Mouse (Mus musculus) liver, adult (tissue): ENCODE results near the gene Sppl2b.

Experiments
- GATA4 ChIP-seq: IDR thresholded peaks from 2 replicates; pipeline ENCODE4 v1.6.1; 2014; ENCODE audit warnings: mild to moderate bottlenecking, low read length; ENCODE audit not compliant: insufficient replicate concordance

Gene Sppl2b

DNA sequence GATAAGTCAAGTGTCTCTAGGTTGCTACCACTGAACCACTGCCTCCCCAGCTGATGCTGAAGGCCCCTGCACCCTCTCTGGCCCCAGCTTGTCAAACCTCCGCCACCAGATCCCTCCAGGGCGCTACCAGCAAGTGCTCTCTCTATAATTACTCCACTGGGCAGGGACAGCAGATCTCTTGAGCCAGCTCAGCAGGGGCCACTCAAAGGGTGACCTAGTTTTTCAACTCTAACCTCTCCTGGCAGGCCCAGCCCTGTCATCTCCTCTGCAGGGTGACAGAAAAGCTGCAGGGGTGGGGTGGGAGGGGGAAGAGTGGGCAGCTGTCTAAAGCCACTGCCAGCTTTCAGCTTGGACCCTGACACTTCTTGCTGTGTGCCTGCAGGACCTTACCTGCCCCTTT, 17.2 kb upstream of the Sppl2b start:
- no peak for TF ChIP-seq GATA4

DNA sequence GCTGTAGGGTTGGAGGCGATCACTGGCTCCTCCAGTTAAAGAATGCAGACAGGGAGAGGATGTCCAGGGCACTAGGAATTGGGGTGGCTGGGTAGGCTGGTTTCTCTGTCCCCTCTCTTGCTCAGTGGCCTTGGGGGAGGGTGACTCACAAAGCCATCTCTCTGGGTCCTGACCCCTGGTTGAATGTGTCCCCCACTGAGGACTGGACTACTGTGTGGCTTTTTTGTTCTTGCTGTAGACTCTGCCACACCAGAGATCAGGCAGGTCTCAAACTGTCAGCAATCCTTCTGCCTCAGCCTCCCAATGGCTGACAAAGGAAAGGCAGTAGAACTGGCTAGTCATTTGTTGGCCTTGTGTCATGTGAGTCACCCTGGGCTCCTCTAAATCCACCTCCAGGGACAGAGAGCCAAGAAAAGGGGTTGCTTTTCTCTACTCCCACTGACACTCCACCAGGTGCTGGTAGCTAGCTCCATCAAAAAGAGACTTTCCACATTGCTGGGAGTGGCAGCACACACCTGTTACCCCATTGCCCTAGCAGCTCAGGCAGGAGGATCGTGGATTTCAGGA, 16.6 kb upstream of the Sppl2b start:
- no peak for TF ChIP-seq GATA4

GRCm38 (mm10) chr10:80839848-80840247, 15.2 kb upstream of the Sppl2b start:
- no peak for TF ChIP-seq GATA4

DNA sequence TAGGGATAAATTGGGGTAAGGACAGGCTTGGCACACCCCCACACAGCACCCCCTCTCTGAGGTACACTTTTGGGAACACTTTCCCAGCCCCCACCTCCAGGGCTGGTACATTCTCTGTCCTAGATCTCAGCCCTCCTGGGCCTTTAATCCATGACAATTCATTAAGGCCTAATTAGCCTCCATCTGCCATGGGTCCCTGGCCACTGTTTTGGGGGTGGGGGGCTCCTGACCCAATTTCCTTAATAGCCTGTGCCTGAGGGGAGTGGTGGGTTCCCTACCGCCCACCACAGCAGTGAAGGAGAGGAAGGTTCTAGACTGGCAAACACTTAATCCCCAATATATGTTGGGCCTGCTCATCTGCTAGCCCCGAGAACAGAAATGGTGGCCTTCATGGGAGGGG, 13.4 kb upstream of the Sppl2b start:
- no peak for TF ChIP-seq GATA4

DNA sequence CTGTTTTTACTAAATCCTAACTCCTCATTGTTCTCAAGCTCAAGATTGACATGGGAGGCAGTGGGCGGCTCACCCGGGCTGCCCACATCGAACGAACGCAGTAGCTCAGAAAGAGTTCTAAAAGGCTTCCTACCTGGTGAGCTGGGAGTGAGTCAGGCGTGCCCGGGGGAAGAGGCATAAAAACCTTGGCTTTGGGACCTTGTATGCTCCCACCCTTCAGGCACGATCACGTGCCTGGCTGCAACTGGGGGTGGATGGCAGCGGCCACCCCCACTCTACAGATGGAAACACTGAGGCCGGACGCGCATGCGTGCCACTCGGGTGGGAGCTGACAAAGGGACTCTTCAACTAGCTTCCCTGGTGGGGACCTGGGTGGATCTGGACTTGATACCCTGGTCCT, 12.7 kb upstream of the Sppl2b start:
- no peak for TF ChIP-seq GATA4

DNA sequence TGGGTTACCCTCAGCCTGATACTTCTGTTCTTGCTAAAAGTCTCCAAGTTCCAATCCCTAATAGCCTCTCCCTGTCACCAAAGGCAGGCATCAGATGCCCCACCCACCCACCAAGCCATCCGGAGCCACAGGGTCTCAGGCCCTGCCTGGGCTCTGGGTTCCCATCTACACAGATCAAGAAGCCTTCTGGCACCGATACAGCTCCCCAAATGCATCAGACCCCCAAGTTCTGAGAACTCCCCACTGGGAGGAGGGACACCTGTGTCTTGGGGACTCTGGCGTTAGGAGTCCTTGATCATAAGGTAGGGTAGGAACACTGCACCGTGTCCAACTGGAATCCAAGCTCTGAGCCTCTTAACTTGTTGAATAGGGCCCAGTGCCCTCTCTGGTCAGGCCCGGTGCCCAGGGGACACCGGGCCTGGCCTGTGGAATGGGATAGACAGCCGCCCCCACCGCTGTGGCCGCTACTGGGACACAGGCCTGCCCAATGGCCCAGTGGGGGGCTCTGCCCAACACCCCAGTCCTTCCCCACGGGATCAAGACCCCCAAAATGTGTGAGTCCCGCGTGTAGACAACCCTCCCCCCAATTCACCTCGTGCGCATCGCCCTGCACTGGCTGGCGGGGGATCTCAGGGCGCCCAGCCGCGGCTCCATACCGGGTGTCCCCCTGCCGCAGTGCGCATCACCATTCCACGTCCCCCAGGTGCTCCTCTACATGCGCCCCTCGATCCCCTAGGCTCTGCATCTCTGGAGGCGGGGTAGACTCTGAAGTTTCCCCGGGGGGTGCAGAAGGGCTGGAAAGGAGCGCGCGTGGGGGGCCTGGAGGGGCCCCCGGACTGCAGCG, 11.8 kb upstream of the Sppl2b start:
- TF ChIP-seq GATA4: no peak

GRCm38 (mm10) chr10:80843931-80844547, 11.0 kb upstream of the Sppl2b start, which contains the start of gene Lingo3:
TSS of gene Lingo3 (minus strand) at chr10:80844039.
- TF ChIP-seq GATA4: no peak

GRCm38 (mm10) chr10:80845055-80845693, 9.9 kb upstream of the Sppl2b start:
- TF ChIP-seq GATA4: no peak

- TF ChIP-seq GATA4: no peak
Observed at GRCm38 (mm10) chr10:80845732-80846131, 9.3 kb upstream of the Sppl2b start.

GRCm38 (mm10) chr10:80848571-80848970, 6.5 kb upstream of the Sppl2b start:
- TF ChIP-seq GATA4: no peak

- TF ChIP-seq GATA4: no peak
Observed at GRCm38 (mm10) chr10:80855749-80856073, 636 bp downstream of the Sppl2b start.

DNA sequence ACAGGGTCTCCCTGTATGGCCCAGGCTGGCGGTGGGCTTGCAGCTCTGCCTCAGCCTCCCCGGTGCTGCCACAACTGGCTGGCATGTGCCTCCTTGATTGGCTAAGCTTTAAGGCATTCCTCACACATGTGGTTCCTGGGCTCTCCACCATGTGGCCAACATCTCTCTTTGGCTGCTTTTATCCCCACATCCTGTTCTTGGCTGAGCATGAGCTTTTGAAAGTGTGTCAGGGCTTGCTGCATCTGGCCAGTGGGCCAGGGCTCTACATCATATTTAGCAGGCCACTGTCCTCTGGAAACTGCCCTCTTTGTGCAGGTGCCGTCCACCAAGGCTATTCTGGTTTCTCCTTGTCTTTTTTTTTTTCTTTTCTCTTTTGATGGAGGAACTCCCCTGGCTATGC, 1.2 kb downstream of the Sppl2b start:
- no peak for TF ChIP-seq GATA4

GRCm38 (mm10) chr10:80856908-80857307, 1.8 kb downstream of the Sppl2b start:
- TF ChIP-seq GATA4: no peak

GRCm38 (mm10) chr10:80857386-80857785, 2.3 kb downstream of the Sppl2b start:
- TF ChIP-seq GATA4: no peak

DNA sequence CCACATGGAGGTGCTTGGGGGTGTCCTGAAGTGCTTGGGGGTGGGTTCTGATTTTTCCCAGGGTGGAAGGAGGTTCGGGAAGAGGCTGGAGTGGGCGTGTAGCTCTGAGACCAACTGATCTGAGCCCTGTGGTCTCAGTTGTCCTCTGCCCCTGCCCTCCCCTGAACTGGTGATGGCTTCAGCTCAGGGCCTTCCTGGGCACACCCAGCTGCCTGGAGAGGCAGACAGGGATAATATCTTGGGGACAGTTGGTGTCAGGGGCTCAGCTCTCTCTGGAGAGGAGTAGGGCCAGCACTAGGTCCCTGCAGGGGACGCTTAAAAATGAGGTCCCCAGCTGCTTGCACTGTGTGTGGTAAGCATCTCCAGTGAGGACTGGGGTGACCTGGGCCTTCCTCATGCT, 2.8 kb downstream of the Sppl2b start:
- TF ChIP-seq GATA4: no peak
